Mouse (Mus musculus) heart, embryonic 14.5 days (tissue): ENCODE results near the gene 1700017B05Rik. TPM values are rescaled to one million over a fixed set of nuclear protein-coding genes. Genes with fewer than 3 reads are reported as not detected.
"Not testable (repeated sequence)": the region's sequence is repeated elsewhere in the genome, so short reads cannot be mapped to it uniquely, and the experiment has no call there.

ENCODE experiments used
- ATAC-seq: fragments of 200-750 bp; cut with Nextera tagmentation; 2 replicates; pipeline ENCODE4 v1.8.0; 2017; ENCODE audit warnings: low read depth, moderate TSS enrichment; ENCODE audit not compliant: insufficient number of reproducible peaks, insufficient read depth, low FRiP score
- H3K27ac ChIP-seq, 2 experiments: fragments of 200-500 bp in 1 of 2; fragments of 300-500 bp in 1 of 2; sonication (generic) in 1 of 2; replicated peaks in 1 of 2; 2 replicates each; pipeline ENCODE4 v1.5.1; 2012 to 2014; ENCODE audit warnings: low read depth in 2 of 2, low read length in 2 of 2, control low read depth in 1 of 2, mild to moderate bottlenecking in 1 of 2, mixed read lengths in 1 of 2; ENCODE audit not compliant: control insufficient read depth in 1 of 2, insufficient read depth in 1 of 2
- H3K27me3 ChIP-seq: fragments of 300-500 bp; sonication (generic); 2 replicates; pipeline ENCODE4 v1.6.1; 2014; ENCODE audit warnings: mild to moderate bottlenecking, low read length, control low read depth; ENCODE audit not compliant: control insufficient read depth, insufficient read depth
- H3K36me3 ChIP-seq: fragments of 300-500 bp; sonication (generic); 2 replicates; pipeline ENCODE4 v1.6.1; 2014; ENCODE audit warnings: mild to moderate bottlenecking, control low read depth, low read length, mixed read lengths; ENCODE audit not compliant: control insufficient read depth, insufficient read depth
- H3K4me1 ChIP-seq, 2 experiments: fragments of 200-500 bp in 1 of 2; fragments of 300-500 bp in 1 of 2; sonication (generic) in 1 of 2; 2 replicates each; pipeline ENCODE4 v1.6.1; 2012 to 2014; ENCODE audit warnings: low read length in 2 of 2, control low read depth in 1 of 2, mixed read lengths in 1 of 2; ENCODE audit not compliant: control insufficient read depth in 2 of 2, insufficient read depth in 2 of 2
- H3K4me2 ChIP-seq: fragments of 300-500 bp; sonication (generic); 2 replicates; pipeline ENCODE4 v1.6.1; 2014; ENCODE audit warnings: mild to moderate bottlenecking, low read length
- H3K4me3 ChIP-seq, 2 experiments: fragments of 200-500 bp in 1 of 2; fragments of 300-500 bp in 1 of 2; sonication (generic) in 1 of 2; 2 replicates each; pipeline ENCODE4 v1.5.1; 2012 to 2014; ENCODE audit warnings: low read length in 2 of 2, mild to moderate bottlenecking in 2 of 2, control low read depth in 1 of 2, low read depth in 1 of 2, moderate library complexity in 1 of 2; ENCODE audit not compliant: control insufficient read depth in 1 of 2, insufficient read depth in 1 of 2
- H3K9ac ChIP-seq: fragments of 300-500 bp; sonication (generic); 2 replicates; pipeline ENCODE4 v1.6.1; 2014; ENCODE audit warnings: mild to moderate bottlenecking, low read length
- H3K9me3 ChIP-seq: fragments of 300-500 bp; sonication (generic); 2 replicates; pipeline ENCODE4 v1.6.1; 2016; ENCODE audit warnings: low read length, control low read depth; ENCODE audit not compliant: control insufficient read depth
- WGBS: fragments of 180-500 bp; shearing (Covaris S2); extraction: QIAGEN DNeasy Blood & Tissue Kit; methylation state at CpG from one replicate; pipeline ENCODE4 v1.1.7; 2014; 5-methylcytosine and 5-hydroxymethylcytosine counted together
- polyA plus RNA-seq: library from polyadenylated mRNA; unstranded; fragments of >200 nt; fragmentation: Nextera tagmentation; extraction: Ambion mirVana; gene quantifications from 2 replicates; pipeline ENCODE4 v1.2.1, GENCODE M21; 2014

The 1700017B05Rik gene
- polyA plus RNA-seq, 1 experiment from 2014 or later = 10.6 TPM

DNA sequence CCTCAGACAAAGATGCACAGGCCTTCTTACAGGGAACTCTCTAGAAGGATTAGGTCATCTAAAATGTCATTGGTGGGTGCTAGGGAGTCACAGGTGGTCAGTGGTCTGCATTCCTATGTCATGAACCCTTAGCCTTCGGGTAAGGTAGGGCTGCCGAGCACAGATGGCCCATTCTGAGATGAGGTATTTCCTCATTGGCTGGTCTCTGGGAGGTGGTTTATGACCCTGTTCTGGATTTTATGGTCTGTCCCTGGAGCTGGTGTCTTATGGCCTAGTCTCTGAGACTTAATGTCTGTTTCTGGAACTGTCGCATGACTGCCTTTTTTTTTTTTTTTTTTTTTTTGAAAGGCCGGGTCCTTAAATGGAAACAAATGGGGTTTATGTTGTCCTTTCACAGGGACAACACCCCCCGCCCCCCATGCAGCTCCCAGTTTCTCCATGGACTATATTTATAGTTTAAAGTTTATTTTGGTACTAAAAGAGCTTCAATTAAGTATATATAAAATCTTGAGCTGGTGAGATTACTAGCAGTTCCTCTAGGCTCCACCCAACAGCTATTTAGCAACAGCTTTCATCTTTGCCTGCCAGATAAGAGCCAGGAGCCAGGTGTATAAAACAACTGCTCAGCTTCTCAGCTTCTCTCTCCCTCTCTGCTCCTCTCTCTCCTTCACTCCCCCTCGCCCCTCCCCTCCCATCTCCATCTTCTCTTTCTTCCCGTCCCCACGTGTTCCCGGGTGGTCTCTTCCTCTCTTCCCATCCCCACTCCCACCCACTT, 49.8 kb downstream of the 1700017B05Rik start:
- no peak for ATAC-seq
- Histone ChIP-seq H3K4me1 (no peaks in the 10 kb centered on the region), H3K4me2 (no peak overlapping the region), H3K27ac (no peak overlapping the region), H3K9me3 (no peaks in the 10 kb centered on the region), H3K9ac (no peak overlapping the region), H3K36me3 (no peaks in the 10 kb centered on the region), H3K4me3 (no peak overlapping the region), H3K27me3 (no peaks in the 10 kb centered on the region)
- 67% methylated on average over 9 of the region's 9 CpGs for WGBS

DNA sequence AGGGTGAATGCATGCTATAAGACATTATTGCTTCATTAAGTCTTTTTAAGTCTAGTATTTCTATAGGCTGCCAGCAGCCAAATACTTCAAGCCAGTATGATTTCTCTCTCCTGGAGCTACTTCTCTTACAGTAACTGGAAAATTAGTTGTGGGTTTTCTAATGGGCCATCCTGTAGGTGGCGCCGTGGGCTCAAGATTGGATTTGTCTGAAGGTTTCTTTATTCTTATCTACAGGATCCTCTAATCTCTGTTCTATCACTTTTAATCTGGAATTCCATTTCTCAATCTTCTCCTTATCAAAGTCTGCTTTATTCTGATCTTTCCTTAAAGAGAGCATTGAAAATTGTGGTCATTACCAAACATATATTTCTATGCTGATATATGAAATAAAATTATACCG, 53.1 kb downstream of the 1700017B05Rik start:
- Histone ChIP-seq H3K9me3 (no peaks in the 10 kb centered on the region), H3K4me1 (no peaks in the 10 kb centered on the region), H3K27me3 (no peaks in the 10 kb centered on the region), H3K4me3 (no peak overlapping the region), H3K27ac (no peak overlapping the region), H3K9ac (no peak overlapping the region), H3K36me3 (no peaks in the 10 kb centered on the region), H3K4me2 (no peak overlapping the region)
- WGBS = 32% methylated on average over 3 of the region's 3 CpGs
- no peak for ATAC-seq

DNA sequence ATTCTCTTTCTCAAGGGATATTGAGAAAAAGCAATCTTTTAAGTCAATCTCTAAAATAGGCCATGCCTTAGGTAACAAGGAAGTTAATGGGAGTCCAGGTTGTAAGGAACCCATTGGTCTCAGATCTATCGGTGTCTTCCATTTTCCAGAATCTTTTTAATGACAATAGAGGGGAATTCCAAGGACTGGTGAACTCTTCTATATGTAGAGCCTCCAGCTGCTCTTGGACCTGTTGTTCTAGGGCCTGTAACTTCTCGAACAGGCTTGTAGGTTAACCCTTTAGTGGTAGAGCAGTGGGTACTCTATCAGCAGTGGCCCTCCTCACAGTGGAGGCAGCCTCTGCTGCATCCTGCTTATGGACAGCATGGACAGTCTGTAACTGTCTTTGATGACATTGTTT, 55.5 kb downstream of the 1700017B05Rik start:
- ATAC-seq = no peak
- H3K36me3 ChIP-seq = no peaks in the 10 kb centered on the region
- no peaks in the 10 kb centered on the region for H3K4me1 ChIP-seq
- H3K27ac ChIP-seq = no peak overlapping the region
- H3K9ac ChIP-seq = no peak overlapping the region
- no peaks in the 10 kb centered on the region for H3K27me3 ChIP-seq
- no peak overlapping the region for H3K4me3 ChIP-seq
- H3K4me2 ChIP-seq = no peak overlapping the region
- WGBS = 60% methylated on average over 2 of the region's 2 CpGs
- H3K9me3 ChIP-seq = peaks cover 5% of the 10 kb centered on the region; the same call in 1 of the 2 replicates

DNA sequence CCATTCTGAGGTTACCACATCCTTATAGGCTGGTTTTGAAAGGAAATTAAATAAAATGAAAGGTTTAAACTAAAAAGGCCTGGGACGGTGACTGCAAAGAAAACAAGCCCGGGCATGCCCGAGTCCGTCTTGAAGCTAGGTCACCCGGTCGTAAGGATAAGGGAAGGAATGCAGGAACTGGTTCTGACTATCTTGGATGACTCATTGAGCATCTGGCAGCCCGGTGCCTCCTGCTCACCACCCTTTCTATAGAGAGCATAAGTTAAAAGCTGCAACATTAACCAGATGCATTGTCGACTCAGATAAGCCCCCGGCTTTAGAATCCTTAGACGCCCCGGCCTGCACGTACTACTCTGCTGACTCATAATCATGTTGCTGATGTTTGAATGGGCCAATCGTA, 58.8 kb downstream of the 1700017B05Rik start:
- not testable (repeated sequence) for H3K4me3 ChIP-seq, ATAC-seq, H3K9me3 ChIP-seq, H3K27me3 ChIP-seq, H3K36me3 ChIP-seq, H3K27ac ChIP-seq, H3K4me2 ChIP-seq, H3K9ac ChIP-seq, H3K4me1 ChIP-seq
- 10% methylated on average over 12 of the region's 13 CpGs for WGBS

Other genes with a start within 250 kb of the 1700017B05Rik start
- gene Sin3a, start 190.6 kb downstream of the 1700017B05Rik start, polyA plus RNA-seq = 25.2 and 29.2 TPM in 2 replicates
- gene Man2c1, start 131.9 kb downstream of the 1700017B05Rik start, polyA plus RNA-seq = 33.1 and 34.3 TPM in 2 replicates
- 5.4 and 6.1 TPM in 2 replicates for gene Neil1, start 114.3 kb downstream of the 1700017B05Rik start, polyA plus RNA-seq
- 67.3 and 77.7 TPM in 2 replicates for gene Commd4, start 104.3 kb downstream of the 1700017B05Rik start, polyA plus RNA-seq
- gene Trcg1, start 26.1 kb downstream of the 1700017B05Rik start, polyA plus RNA-seq = not detected in 2 replicates
- gene Ppcdc, start 177.5 kb upstream of the 1700017B05Rik start, polyA plus RNA-seq = 18.5 and 21.1 TPM in 2 replicates
- 4.5 and 6.2 TPM in 2 replicates for gene Scamp5, start 205.4 kb upstream of the 1700017B05Rik start, polyA plus RNA-seq
- 13.1 and 15.2 TPM in 2 replicates for gene Rpp25, start 241.4 kb upstream of the 1700017B05Rik start, polyA plus RNA-seq